Mouse (Mus musculus) spleen, adult 2 months (tissue): Measurements from ENCODE around the gene Rufy4.

Source experiments
- CTCF ChIP-seq: fragments of 200-500 bp; IDR thresholded peaks from 2 replicates; pipeline ENCODE4 v1.5.1; 2011; ENCODE audit warnings: mild to moderate bottlenecking, inconsistent platforms; ENCODE audit not compliant: insufficient read depth, insufficient read length, insufficient replicate concordance; ENCODE audit errors: extremely low read depth
- POLR2A ChIP-seq: fragments of 200-500 bp; IDR thresholded peaks from 2 replicates; pipeline ENCODE4 v1.6.1; 2011; ENCODE audit warnings: low read depth, low read length, inconsistent platforms

DNA sequence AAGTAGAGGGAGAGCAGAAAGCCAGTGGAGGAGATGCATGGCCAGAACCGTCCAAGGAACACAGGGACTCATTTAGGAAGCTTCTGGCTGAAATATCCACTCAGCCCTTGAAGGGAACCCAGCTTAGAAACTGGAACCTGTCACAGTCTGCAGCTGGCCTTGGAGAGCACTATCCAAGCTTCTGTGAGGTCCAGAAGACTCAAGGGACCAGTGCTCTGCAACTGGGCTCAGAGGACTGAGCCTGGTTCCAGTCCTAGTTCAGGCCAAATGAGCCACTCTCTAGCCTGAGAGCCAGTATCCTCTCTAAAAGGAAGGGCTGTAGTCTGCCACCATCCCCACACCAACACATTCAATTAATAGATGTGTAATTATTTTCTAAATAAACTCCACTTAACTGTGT, 36.8 kb upstream of the Rufy4 start:
- no peak for TF ChIP-seq POLR2A
- TF ChIP-seq CTCF: no peak
